Mouse (Mus musculus): Measurements from ENCODE around the gene Gm21985. TPM values are rescaled to one million over a fixed set of nuclear protein-coding genes. Genes with fewer than 3 reads are reported as not detected.

Gm21985 gene
- polyA plus RNA-seq, 1 experiment from 2014 or later = not detected

GRCm38 (mm10) chr2:112238006-112238405, 28.1 kb upstream of the Gm21985 start:
- no peak for DNase-seq (ENCODE audit: low spot score)

GRCm38 (mm10) chr2:112239212-112239934, 26.7 kb upstream of the Gm21985 start, which contains the start of gene Lpcat4:
Lpcat4 (plus strand) TSS chr2:112239468.
- H3K4me1 ChIP-seq (ENCODE audit: insufficient read depth, low read depth, low read length) = peaks cover 6% of the 10 kb centered on the region; the same call in 1 of the 2 replicates
- ATAC-seq = peak; percentile 94

More at GRCm38 (mm10) chr2:112238006-112238405, 28.1 kb upstream of the Gm21985 start:
- H3K27me3 ChIP-seq (replicated peaks; ENCODE audit: insufficient read depth, low read length) = no peaks in the 10 kb centered on the region
- WGBS = 12% methylated on average over 4 of the region's 4 CpGs
- H3K27ac ChIP-seq (ENCODE audit: low read length) = no peak overlapping the region
- no peaks in the 10 kb centered on the region for H3K9me3 ChIP-seq (ENCODE audit: low read length)
- no peak for ATAC-seq
- H3K4me3 ChIP-seq (ENCODE audit: low read depth, low read length) = no peak overlapping the region
- no peak overlapping the region for H3K9ac ChIP-seq (replicated peaks; ENCODE audit: low read depth)
- no peaks in the 10 kb centered on the region for H3K36me3 ChIP-seq (ENCODE audit: insufficient read depth, low read length)
- TF ChIP-seq CTCF (IDR thresholded peaks at IDR 0.05) (no peak), EP300 (IDR thresholded peaks at IDR 0.05) (no peak)
- no peak overlapping the region for H3K4me2 ChIP-seq (replicated peaks; ENCODE audit: low read depth, low read length)
- H3K4me1 ChIP-seq (ENCODE audit: insufficient read depth, low read depth, low read length) = peaks cover 6% of the 10 kb centered on the region; the same call in 1 of the 2 replicates

GRCm38 (mm10) chr2:112239935-112240721, 26.0 kb upstream of the Gm21985 start:
- Histone ChIP-seq H3K4me1 (ENCODE audit: insufficient read depth, low read depth, low read length) (peaks cover 6% of the 10 kb centered on the region; the same call in 1 of the 2 replicates), H3K4me2 (replicated peaks; ENCODE audit: low read depth, low read length) (peak overlapping the region; percentile 89), H3K4me3 (ENCODE audit: low read depth, low read length) (peak overlapping the region; percentile 86), H3K36me3 (ENCODE audit: insufficient read depth, low read length) (no peaks in the 10 kb centered on the region), H3K9me3 (ENCODE audit: low read length) (no peaks in the 10 kb centered on the region), H3K9ac (replicated peaks; ENCODE audit: low read depth) (peak overlapping the region; percentile 41; the same call in 1 of the 2 replicates), H3K27ac (ENCODE audit: low read length) (0 out of 2 replicates have a peak overlapping the region, but pooled peaks have one; percentile 81), H3K27me3 (replicated peaks; ENCODE audit: insufficient read depth, low read length) (no peaks in the 10 kb centered on the region)
- DNase-seq (ENCODE audit: low spot score) (peak; percentile 23), ATAC-seq (peak; percentile 17)
- 2% methylated on average over 25 of the region's 28 CpGs for WGBS
- no peak for TF ChIP-seq EP300 (IDR thresholded peaks at IDR 0.05)
- TF ChIP-seq CTCF (IDR thresholded peaks at IDR 0.05) = peak; percentile 17; the same call in 1 of the 2 replicates

More at GRCm38 (mm10) chr2:112239212-112239934, 26.7 kb upstream of the Gm21985 start, which contains the start of gene Lpcat4:
- Histone ChIP-seq H3K27me3 (replicated peaks; ENCODE audit: insufficient read depth, low read length) (no peaks in the 10 kb centered on the region), H3K9ac (replicated peaks; ENCODE audit: low read depth) (peak within 1 kb of the TSS; percentile 41), H3K4me2 (replicated peaks; ENCODE audit: low read depth, low read length) (peak within 1 kb of the TSS; percentile 89), H3K27ac (ENCODE audit: low read length) (peak within 1 kb of the TSS; percentile 81), H3K4me3 (ENCODE audit: low read depth, low read length) (peak within 1 kb of the TSS; percentile 86), H3K36me3 (ENCODE audit: insufficient read depth, low read length) (no peaks in the 10 kb centered on the region), H3K9me3 (ENCODE audit: low read length) (no peaks in the 10 kb centered on the region)
- no peak for TF ChIP-seq EP300 (IDR thresholded peaks at IDR 0.05)
- peak; percentile 94 for TF ChIP-seq CTCF (IDR thresholded peaks at IDR 0.05)
- WGBS = under 1% methylated on average over 82 of the region's 94 CpGs
- peak; percentile 86 for DNase-seq (ENCODE audit: low spot score)

DNA sequence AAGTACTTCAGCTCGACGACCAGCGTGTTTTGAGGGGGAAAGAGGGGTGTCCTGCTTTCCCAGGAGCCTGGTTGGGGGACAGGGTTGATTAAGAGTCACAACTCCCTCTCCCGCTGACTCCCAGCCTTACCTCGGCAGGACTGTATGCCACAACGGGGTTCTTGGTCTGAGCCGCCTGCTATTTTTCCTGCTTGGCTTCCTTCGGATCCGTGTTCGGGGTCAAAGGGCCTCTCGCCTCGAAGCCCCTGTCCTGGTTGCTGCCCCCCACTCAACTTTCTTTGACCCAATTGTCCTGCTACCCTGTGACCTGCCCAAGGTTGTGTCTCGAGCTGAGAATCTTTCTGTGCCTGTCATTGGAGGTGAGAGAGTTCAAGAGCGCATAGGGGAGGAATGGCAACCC, 24.3 kb upstream of the Gm21985 start:
- no peak overlapping the region for H3K4me3 ChIP-seq (ENCODE audit: low read depth, low read length)
- H3K27me3 ChIP-seq (replicated peaks; ENCODE audit: insufficient read depth, low read length) = no peaks in the 10 kb centered on the region
- no peaks in the 10 kb centered on the region for H3K9me3 ChIP-seq (ENCODE audit: low read length)
- H3K36me3 ChIP-seq (ENCODE audit: insufficient read depth, low read length) = no peaks in the 10 kb centered on the region
- H3K4me2 ChIP-seq (replicated peaks; ENCODE audit: low read depth, low read length) = no peak overlapping the region
- no peak for DNase-seq (ENCODE audit: low spot score)
- no peak for ATAC-seq
- no peak overlapping the region for H3K27ac ChIP-seq (ENCODE audit: low read length)
- H3K4me1 ChIP-seq (ENCODE audit: insufficient read depth, low read depth, low read length) = peaks cover 6% of the 10 kb centered on the region; the same call in 1 of the 2 replicates
- WGBS = 76% methylated on average over 14 of the region's 14 CpGs
- TF ChIP-seq EP300 (IDR thresholded peaks at IDR 0.05) (no peak), CTCF (IDR thresholded peaks at IDR 0.05) (no peak)
- H3K9ac ChIP-seq (replicated peaks; ENCODE audit: low read depth) = no peak overlapping the region

GRCm38 (mm10) chr2:112245307-112245706, 20.8 kb upstream of the Gm21985 start:
- Histone ChIP-seq H3K4me2 (replicated peaks; ENCODE audit: low read depth, low read length) (no peak overlapping the region), H3K4me1 (ENCODE audit: insufficient read depth, low read depth, low read length) (no peaks in the 10 kb centered on the region), H3K27me3 (replicated peaks; ENCODE audit: insufficient read depth, low read length) (no peaks in the 10 kb centered on the region), H3K9ac (replicated peaks; ENCODE audit: low read depth) (no peak overlapping the region), H3K4me3 (ENCODE audit: low read depth, low read length) (no peak overlapping the region), H3K9me3 (ENCODE audit: low read length) (no peaks in the 10 kb centered on the region), H3K27ac (ENCODE audit: low read length) (no peak overlapping the region), H3K36me3 (ENCODE audit: insufficient read depth, low read length) (no peaks in the 10 kb centered on the region)
- 54% methylated on average over 5 of the region's 5 CpGs for WGBS
- no peak for TF ChIP-seq CTCF (IDR thresholded peaks at IDR 0.05)
- TF ChIP-seq EP300 (IDR thresholded peaks at IDR 0.05) = peak; percentile 35; the same call in 1 of the 2 replicates
- ATAC-seq = peak; percentile 43
- peak; percentile 55 for DNase-seq (ENCODE audit: low spot score)

DNA sequence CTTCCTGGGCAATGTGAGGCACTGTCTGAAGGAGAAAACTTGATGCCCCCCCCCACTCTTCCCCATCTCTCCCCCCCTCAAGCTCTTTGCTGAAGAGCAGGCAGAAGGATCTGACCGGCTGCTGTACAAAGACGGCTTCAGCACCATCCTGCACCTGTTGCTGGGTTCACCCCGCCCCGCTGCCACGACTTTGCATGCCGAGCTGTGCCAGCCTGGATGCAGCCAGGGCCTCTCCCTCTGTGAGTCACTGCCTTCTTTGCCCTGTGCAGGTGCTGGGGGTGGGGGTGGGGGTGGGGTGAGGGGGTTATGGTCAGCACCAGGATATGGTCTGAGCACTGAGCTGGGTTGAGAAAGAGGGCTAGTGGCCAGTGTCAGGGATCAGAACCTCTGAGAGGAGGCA, 19.9 kb upstream of the Gm21985 start:
- ATAC-seq (peak; percentile 35; the same call in 1 of the 2 replicates), DNase-seq (ENCODE audit: low spot score) (no peak)
- H3K27ac ChIP-seq (ENCODE audit: low read length) = no peak overlapping the region
- WGBS = 75% methylated on average over 6 of the region's 6 CpGs
- H3K4me2 ChIP-seq (replicated peaks; ENCODE audit: low read depth, low read length) = no peak overlapping the region
- H3K4me1 ChIP-seq (ENCODE audit: insufficient read depth, low read depth, low read length) = no peaks in the 10 kb centered on the region
- H3K27me3 ChIP-seq (replicated peaks; ENCODE audit: insufficient read depth, low read length) = no peaks in the 10 kb centered on the region
- H3K9ac ChIP-seq (replicated peaks; ENCODE audit: low read depth) = no peak overlapping the region
- no peaks in the 10 kb centered on the region for H3K36me3 ChIP-seq (ENCODE audit: insufficient read depth, low read length)
- TF ChIP-seq EP300 (IDR thresholded peaks at IDR 0.05) (no peak), CTCF (IDR thresholded peaks at IDR 0.05) (no peak)
- no peaks in the 10 kb centered on the region for H3K9me3 ChIP-seq (ENCODE audit: low read length)
- no peak overlapping the region for H3K4me3 ChIP-seq (ENCODE audit: low read depth, low read length)
